Mouse (Mus musculus) myocyte (in vitro differentiated cells): ENCODE results near the gene Creb3l4.

Experiments
- CEBPB ChIP-seq: IDR thresholded peaks from 2 replicates; pipeline ENCODE4 v1.6.1; 2011; ENCODE audit warnings: mild to moderate bottlenecking, moderate library complexity; ENCODE audit not compliant: poor library complexity, insufficient read depth, severe bottlenecking
- E2F4 ChIP-seq: IDR thresholded peaks from one replicate; pipeline ENCODE4 v1.6.1; 2011; ENCODE audit warnings: mild to moderate bottlenecking, control low read depth, moderate library complexity; ENCODE audit not compliant: insufficient read depth
- MYOG ChIP-seq, 3 experiments: IDR thresholded peaks; one replicate each; pipeline ENCODE4 v1.6.1; 2011; ENCODE audit warnings: control low read depth in 2 of 3, low read depth in 2 of 3, mild to moderate bottlenecking in 2 of 3; ENCODE audit not compliant: insufficient read length in 2 of 3, control insufficient read depth in 1 of 3, insufficient read depth in 1 of 3
- POLR2A ChIP-seq: IDR thresholded peaks from one replicate; pipeline ENCODE4 v1.6.1; 2011; ENCODE audit warnings: low read depth, mild to moderate bottlenecking, control low read depth, moderate library complexity; ENCODE audit not compliant: insufficient read length
- POLR2AphosphoS2 ChIP-seq: IDR thresholded peaks from one replicate; pipeline ENCODE4 v1.6.1; 2011; ENCODE audit warnings: low read depth, control low read depth; ENCODE audit not compliant: insufficient read length
- SRF ChIP-seq: IDR thresholded peaks from one replicate; pipeline ENCODE4 v1.6.1; 2011; ENCODE audit warnings: low read depth; ENCODE audit not compliant: control insufficient read depth, insufficient read length
- USF1 ChIP-seq: IDR thresholded peaks from one replicate; pipeline ENCODE4 v1.6.1; 2011; ENCODE audit warnings: low read depth, mild to moderate bottlenecking, control low read depth, moderate library complexity

DNA sequence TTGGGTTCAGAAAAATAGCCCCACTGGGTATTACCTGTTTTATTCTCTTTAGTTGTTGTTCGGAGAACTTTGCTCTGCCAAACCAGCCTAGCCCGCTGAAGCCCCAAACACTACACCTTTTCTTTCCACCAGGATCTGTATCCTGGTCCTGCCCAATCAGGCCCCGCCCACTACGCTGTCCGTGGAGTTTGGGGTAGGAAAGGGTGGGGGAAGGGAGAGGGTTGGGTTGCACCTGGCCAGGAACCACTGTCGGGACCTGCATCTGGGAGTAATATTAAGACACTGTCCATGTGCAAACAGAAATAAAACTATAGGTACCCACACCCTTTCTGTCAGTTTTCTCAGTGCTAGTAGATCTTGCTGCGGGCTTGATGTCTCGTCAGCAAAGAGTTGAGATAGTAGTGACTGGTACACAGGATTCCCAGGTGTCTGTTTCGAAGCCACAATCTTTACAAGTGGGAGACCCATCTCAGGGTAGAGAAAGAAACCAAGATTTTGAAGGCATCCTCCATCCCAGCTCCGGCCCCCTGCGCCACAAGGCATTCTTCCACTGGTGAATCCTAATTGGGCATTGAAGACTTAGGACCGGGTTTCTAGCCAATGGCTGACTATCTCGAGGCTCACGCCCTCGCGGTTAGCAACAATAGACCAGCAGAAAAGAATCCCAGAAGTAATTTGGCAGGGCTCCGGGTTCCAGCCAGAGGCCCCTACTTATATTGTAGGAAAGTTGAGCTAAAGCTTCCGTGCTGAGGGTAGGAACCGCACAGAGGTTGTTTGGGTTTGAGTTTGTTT lies at the start of gene Creb3l4:
- TF ChIP-seq POLR2AphosphoS2 = no peak
- TF ChIP-seq CEBPB = no peak
- no peak for TF ChIP-seq USF1
- no peak for TF ChIP-seq POLR2A
- no peak for TF ChIP-seq MYOG (IDR thresholded peaks at IDR 0.05; ENCODE audit: control insufficient read depth in 1 of 3, insufficient read depth in 1 of 3, insufficient read length in 2 of 3, low read depth in 2 of 3)
- TF ChIP-seq E2F4 = no peak
- TF ChIP-seq SRF = no peak
